Comparison of ENCODE assay signal across 23 mouse cellular contexts in the genomic region with DNA sequence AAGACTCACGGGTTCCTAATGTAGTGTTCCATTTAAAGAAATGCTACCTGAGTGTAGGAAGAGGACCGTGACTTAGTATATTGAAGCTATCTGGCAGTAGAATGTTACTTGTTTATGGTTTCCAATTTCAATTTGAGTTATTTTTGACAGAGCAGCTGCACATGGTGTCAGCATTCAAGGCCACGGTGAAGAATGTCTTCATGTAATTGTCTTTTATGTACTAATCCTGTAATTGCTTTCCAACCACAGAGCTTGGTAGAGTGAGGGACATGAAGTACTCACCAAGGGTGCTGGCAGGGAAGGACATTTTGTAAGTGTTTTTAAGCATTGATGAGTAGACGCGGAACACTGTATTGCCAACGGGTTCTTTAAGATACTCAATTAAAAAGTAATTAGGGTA.
DNase-seq lines count a peak whose midpoint lies in the region; ATAC-seq and TF ChIP-seq lines count a peak whose summit lies in the region.
"Had no signal": no experiment of that assay in that cellular context is flagged by ENCODE, and none has a peak within 500 bp of the region (broad histone marks: within the 10 kb centered on the region; RNA-seq: fewer than 3 reads in every experiment).

No protein-coding gene starts in this region.

- TF ChIP-seq EP300 in heart, adult 2 months (IDR thresholded peaks at IDR 0.05; ENCODE audit: insufficient read depth, low read depth, low read length), result no peak

- no peak for TF ChIP-seq CTCF in heart, adult 2 months (IDR thresholded peaks at IDR 0.05)
- no peak for TF ChIP-seq CTCF in left cerebral cortex, adult 2 months (IDR thresholded peaks at IDR 0.05)

- no peak overlapping the region for H3K9ac ChIP-seq in heart, adult 2 months (ENCODE audit: low read depth, low read length)
- H3K9ac ChIP-seq in forebrain, embryonic 16.5 days (replicated peaks; ENCODE audit: low read depth, low read length), result no peak overlapping the region
- H3K9ac ChIP-seq: embryonic facial prominence, embryonic 12.5 days; embryonic facial prominence, embryonic 15.5 days; forebrain, embryonic 12.5 days; forebrain, postnatal 0 days had no signal

- no peaks in the 10 kb centered on the region for H3K9me3 ChIP-seq in forebrain, embryonic 16.5 days (ENCODE audit: control insufficient read depth, low read length)
- H3K9me3 ChIP-seq: embryonic facial prominence, embryonic 12.5 days; embryonic facial prominence, embryonic 15.5 days; forebrain, embryonic 10.5 days had no signal

- 86% methylated on average over 6 of the region's 6 CpGs for WGBS in heart, adult 2 months
- 74% methylated on average over 6 of the region's 6 CpGs for WGBS in forebrain, embryonic 16.5 days

- TF ChIP-seq POLR2A in heart, adult 2 months (IDR thresholded peaks at IDR 0.05; ENCODE audit: insufficient read depth, low read depth, low read length), result no peak
- TF ChIP-seq POLR2A in myocyte (IDR thresholded peaks at IDR 0.05; ENCODE audit: insufficient read length, low read depth), result no peak

- DNase-seq in heart, adult 11 months, result peak; percentile 29
- no peak for DNase-seq in heart, adult 2 months
- DNase-seq in left cerebral cortex, adult 2 months (ENCODE audit: extremely low spot score in 1 of 2, low spot score in 2 of 2), result no peak
- no peak for DNase-seq in left cerebral cortex, adult 9 months (ENCODE audit: low spot score in 2 of 2)
- DNase-seq: adrenal gland, adult 2 months; adrenal gland, postnatal 10 days; adrenal gland, postnatal 25 days; cerebellum, adult 11 months; cerebellum, adult 18-20 months; cerebellum, adult 8-10 months; cerebellum, adult 9-11 months; cerebellum, postnatal 14 days; cerebellum, postnatal 36 days; embryo, embryonic 11 days; forebrain, postnatal 0 days had no signal

- no peaks in the 10 kb centered on the region for H3K36me3 ChIP-seq in heart, adult 2 months (ENCODE audit: control insufficient read depth, insufficient read depth, low read length)
- no peaks in the 10 kb centered on the region for H3K36me3 ChIP-seq in myocyte (ENCODE audit: control insufficient read depth, insufficient read depth)
- peaks cover 4% of the 10 kb centered on the region; the same call in 1 of the 2 replicates for H3K36me3 ChIP-seq in forebrain, embryonic 16.5 days (ENCODE audit: control insufficient read depth, insufficient read depth)
- H3K36me3 ChIP-seq: embryonic facial prominence, embryonic 12.5 days; embryonic facial prominence, embryonic 15.5 days; forebrain, embryonic 10.5 days; forebrain, embryonic 12.5 days had no signal

- no peaks in the 10 kb centered on the region for H3K79me2 ChIP-seq in heart, adult 2 months (replicated peaks; ENCODE audit: control insufficient read depth, insufficient read depth, low read length)
- H3K79me2 ChIP-seq in myocyte (ENCODE audit: control insufficient read depth, insufficient read depth), result no peaks in the 10 kb centered on the region

- no peak overlapping the region for H3K27ac ChIP-seq in heart, adult 2 months
- H3K27ac ChIP-seq in left cerebral cortex, adult 2 months, result peak overlapping the region; percentile 68
- H3K27ac ChIP-seq in forebrain, embryonic 16.5 days (ENCODE audit: low read length), result no peak overlapping the region
- H3K27ac ChIP-seq: embryonic facial prominence, embryonic 12.5 days; embryonic facial prominence, embryonic 15.5 days; forebrain, embryonic 10.5 days; forebrain, embryonic 12.5 days had no signal

- no peaks in the 10 kb centered on the region; the same call in 1 of the 2 replicates for H3K27me3 ChIP-seq in heart, adult 2 months (ENCODE audit: control insufficient read depth, insufficient read depth, low read length)
- H3K27me3 ChIP-seq in myocyte (ENCODE audit: control insufficient read depth, insufficient read depth, insufficient read length), result peaks cover 4% of the 10 kb centered on the region
- no peaks in the 10 kb centered on the region for H3K27me3 ChIP-seq in forebrain, embryonic 16.5 days (replicated peaks; ENCODE audit: control insufficient read depth, insufficient read depth, low read length)
- H3K27me3 ChIP-seq: embryonic facial prominence, embryonic 12.5 days; embryonic facial prominence, embryonic 15.5 days; forebrain, embryonic 12.5 days had no signal

- H3K4me1 ChIP-seq in heart, adult 2 months (ENCODE audit: control insufficient read depth, insufficient read depth, low read length), result no peaks in the 10 kb centered on the region
- no peaks in the 10 kb centered on the region; the same call in 1 of the 2 replicates for H3K4me1 ChIP-seq in forebrain, embryonic 16.5 days (replicated peaks; ENCODE audit: control insufficient read depth, insufficient read depth, low read length)
- H3K4me1 ChIP-seq: embryonic facial prominence, embryonic 12.5 days; embryonic facial prominence, embryonic 15.5 days; forebrain, embryonic 10.5 days; forebrain, embryonic 12.5 days had no signal

- H3ac ChIP-seq in myocyte (ENCODE audit: control insufficient read depth, insufficient read length), result no peak overlapping the region

- intact Hi-C loops in heart, adult 2 months (cut with DNase I), result no loop called here
- intact Hi-C loops in left cerebral cortex, adult 2 months (cut with DNase I), result no loop called here

- no peak overlapping the region for H3K4me3 ChIP-seq in heart, adult 2 months
- H3K4me3 ChIP-seq in left cerebral cortex, adult 2 months, result no peak overlapping the region
- no peak overlapping the region for H3K4me3 ChIP-seq in myocyte
- H3K4me3 ChIP-seq in forebrain, embryonic 16.5 days (replicated peaks; ENCODE audit: low read length), result no peak overlapping the region
- H3K4me3 ChIP-seq: embryonic facial prominence, embryonic 12.5 days; embryonic facial prominence, embryonic 15.5 days; erythroblast, embryonic 14.5 days; forebrain, embryonic 10.5 days; forebrain, embryonic 12.5 days had no signal

- H3K4me2 ChIP-seq in myocyte (ENCODE audit: low read depth), result peak overlapping the region; percentile 50
- no peak overlapping the region for H3K4me2 ChIP-seq in forebrain, embryonic 16.5 days (ENCODE audit: low read length)
- H3K4me2 ChIP-seq: embryonic facial prominence, embryonic 12.5 days; embryonic facial prominence, embryonic 15.5 days; forebrain, embryonic 12.5 days had no signal

- no peak for ATAC-seq in forebrain, embryonic 16.5 days
- ATAC-seq: forebrain, embryonic 14.5 days; forebrain, postnatal 0 days had no signal

TF ChIP-seq in myocyte, 11 proteins besides CTCF, POLR2A, EP300 and RAD21:
- TF ChIP-seq TCF12 (IDR thresholded peaks at IDR 0.05; ENCODE audit: insufficient read depth, poor library complexity, severe bottlenecking) (no peak), CEBPB (IDR thresholded peaks at IDR 0.05; ENCODE audit: insufficient read depth, poor library complexity, severe bottlenecking) (no peak), MYOG (IDR thresholded peaks at IDR 0.05; ENCODE audit: control insufficient read depth in 1 of 3, insufficient read depth in 1 of 3, insufficient read length in 2 of 3, low read depth in 2 of 3) (peak in 1 of 3 experiments; percentile 56), POLR2AphosphoS2 (IDR thresholded peaks at IDR 0.05; ENCODE audit: insufficient read length, low read depth) (no peak), MAX (IDR thresholded peaks at IDR 0.05; ENCODE audit: low read depth) (no peak), SRF (IDR thresholded peaks at IDR 0.05; ENCODE audit: control insufficient read depth, insufficient read length, low read depth) (no peak), MYOD1 (IDR thresholded peaks at IDR 0.05; ENCODE audit: control insufficient read depth in 1 of 3, insufficient read length in 2 of 3, low read depth in 2 of 3) (peak in 2 of 3 experiments; percentile 38 to 59), TCF3 (IDR thresholded peaks at IDR 0.05; ENCODE audit: insufficient read length, low read depth) (no peak), E2F4 (IDR thresholded peaks at IDR 0.05; ENCODE audit: insufficient read depth) (no peak), USF1 (IDR thresholded peaks at IDR 0.05; ENCODE audit: low read depth) (no peak), REST (IDR thresholded peaks at IDR 0.05; ENCODE audit: insufficient read depth, insufficient read length) (no peak)
